Comparison of ENCODE assay signal across 31 mouse cellular contexts in the genomic region with DNA sequence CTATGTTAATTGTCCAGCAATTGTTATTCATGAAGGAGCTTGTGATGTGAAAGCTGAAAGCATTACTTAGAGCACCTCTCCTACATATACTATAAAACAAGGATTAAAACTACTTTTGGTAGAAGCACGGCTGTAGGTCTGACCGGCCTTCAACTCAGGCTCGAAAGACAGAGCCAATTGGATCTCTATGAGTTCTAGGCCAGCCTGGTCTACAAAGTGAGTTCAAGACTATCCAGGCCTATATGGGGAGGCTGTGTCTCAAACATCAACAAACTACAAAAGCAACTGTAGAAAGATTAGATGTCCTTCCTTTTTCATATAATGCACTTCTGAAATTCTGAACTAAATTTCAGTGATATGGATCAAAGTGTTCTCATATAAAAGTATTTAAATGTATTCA.
"Had no signal": no experiment of that assay in that cellular context is flagged by ENCODE, and none has a peak within 500 bp of the region (broad histone marks: within the 10 kb centered on the region; RNA-seq: fewer than 3 reads in every experiment).

No protein-coding gene starts in this region.

- H3K27me3 ChIP-seq: limb, embryonic 12.5 days; limb, embryonic 13.5 days; limb, embryonic 15.5 days; liver, embryonic 12.5 days; liver, embryonic 13.5 days; liver, embryonic 15.5 days; lung, embryonic 15.5 days; megakaryocyte, embryonic 14.5 days; midbrain, embryonic 12.5 days; midbrain, embryonic 15.5 days; neural tube, embryonic 12.5 days; neural tube, embryonic 13.5 days had no signal

- ATAC-seq: liver, embryonic 12.5 days; liver, postnatal 0 days; lung, postnatal 0 days; midbrain, embryonic 15.5 days; midbrain, embryonic 16.5 days had no signal

- H3K4me3 ChIP-seq: left cerebral cortex, adult 2 months; limb, embryonic 10.5 days; limb, embryonic 12.5 days; limb, embryonic 13.5 days; limb, embryonic 15.5 days; liver, embryonic 12.5 days; liver, embryonic 13.5 days; liver, embryonic 15.5 days; lung, embryonic 15.5 days; megakaryocyte, embryonic 14.5 days; midbrain, embryonic 12.5 days; midbrain, embryonic 15.5 days; myocyte; neural tube, embryonic 12.5 days; neural tube, embryonic 13.5 days had no signal

- H3K9ac ChIP-seq: limb, embryonic 12.5 days; limb, embryonic 13.5 days; limb, embryonic 15.5 days; liver, embryonic 12.5 days; liver, embryonic 13.5 days; liver, embryonic 14.5 days; liver, embryonic 15.5 days; liver, postnatal 0 days; lung, embryonic 14.5 days; lung, embryonic 15.5 days; midbrain, embryonic 12.5 days; midbrain, embryonic 15.5 days; neural tube, embryonic 12.5 days; neural tube, embryonic 13.5 days had no signal

- DNase-seq: left cerebral cortex, postnatal 4 days; liver; liver, embryonic 13.5 days; liver, postnatal 0 days; lung, adult 18-20 months; lung, adult 2 months; lung, embryonic 14.5 days; lung, postnatal 10 days; lung, postnatal 14 days; lung, postnatal 36 days; lung, postnatal 4 days; midbrain, embryonic 14.5 days had no signal

- H3K27ac ChIP-seq: left cerebral cortex, adult 2 months; limb, embryonic 10.5 days; limb, embryonic 12.5 days; limb, embryonic 13.5 days; limb, embryonic 15.5 days; liver, embryonic 12.5 days; liver, embryonic 13.5 days; liver, embryonic 14.5 days; liver, embryonic 15.5 days; lung, embryonic 15.5 days; macrophage; midbrain, embryonic 12.5 days; midbrain, embryonic 15.5 days; neural tube, embryonic 12.5 days; neural tube, embryonic 13.5 days had no signal

- H3K4me2 ChIP-seq: limb, embryonic 12.5 days; limb, embryonic 13.5 days; limb, embryonic 15.5 days; liver, embryonic 11.5 days; liver, embryonic 12.5 days; liver, embryonic 13.5 days; liver, embryonic 15.5 days; lung, embryonic 14.5 days; lung, embryonic 15.5 days; midbrain, embryonic 12.5 days; midbrain, embryonic 15.5 days; neural tube, embryonic 12.5 days; neural tube, embryonic 13.5 days had no signal

- H3K36me3 ChIP-seq: limb, embryonic 10.5 days; limb, embryonic 12.5 days; limb, embryonic 13.5 days; limb, embryonic 15.5 days; liver, embryonic 12.5 days; liver, embryonic 13.5 days; lung, embryonic 15.5 days; midbrain, embryonic 12.5 days; midbrain, embryonic 15.5 days; neural tube, embryonic 12.5 days; neural tube, embryonic 13.5 days had no signal

- H3K4me1 ChIP-seq: limb, embryonic 15.5 days; liver, embryonic 12.5 days; liver, embryonic 13.5 days; liver, embryonic 15.5 days; lung, embryonic 15.5 days; megakaryocyte, embryonic 14.5 days; midbrain, embryonic 15.5 days; neural tube, embryonic 13.5 days had no signal

- H3K9me3 ChIP-seq: limb, embryonic 10.5 days; limb, embryonic 12.5 days; limb, embryonic 13.5 days; limb, embryonic 15.5 days; liver, embryonic 12.5 days; liver, embryonic 13.5 days; liver, embryonic 15.5 days; lung, embryonic 15.5 days; megakaryocyte, embryonic 14.5 days; midbrain, embryonic 12.5 days; midbrain, embryonic 15.5 days; neural tube, embryonic 12.5 days; neural tube, embryonic 13.5 days had no signal
